Mouse (Mus musculus): ENCODE data around the gene Acvr1. TPM values are rescaled to one million over a fixed set of nuclear protein-coding genes. Genes with fewer than 3 reads are reported as not detected.

Gene Acvr1
- total RNA-seq, 2 experiments from 2014 or later, result 0.92 TPM; not detected in 1

- no peak for ATAC-seq (replicated peaks; ENCODE audit: low FRiP score, low TSS enrichment, poor library complexity, severe bottlenecking)
These were observed 42.6 kb downstream of the Acvr1 start for GRCm38 (mm10) chr2:58524356-58524755.

- ATAC-seq (replicated peaks; ENCODE audit: low FRiP score, low TSS enrichment, poor library complexity, severe bottlenecking), result no peak
These were observed 43.1 kb downstream of the Acvr1 start for GRCm38 (mm10) chr2:58523894-58524293.

- ATAC-seq (replicated peaks; ENCODE audit: low FRiP score, low TSS enrichment, poor library complexity, severe bottlenecking), result no peak
These were observed 43.9 kb downstream of the Acvr1 start for GRCm38 (mm10) chr2:58523097-58523496.

- ATAC-seq (replicated peaks; ENCODE audit: low FRiP score, low TSS enrichment, poor library complexity, severe bottlenecking), result no peak
These were observed 45.3 kb downstream of the Acvr1 start for GRCm38 (mm10) chr2:58521621-58522020.

DNA sequence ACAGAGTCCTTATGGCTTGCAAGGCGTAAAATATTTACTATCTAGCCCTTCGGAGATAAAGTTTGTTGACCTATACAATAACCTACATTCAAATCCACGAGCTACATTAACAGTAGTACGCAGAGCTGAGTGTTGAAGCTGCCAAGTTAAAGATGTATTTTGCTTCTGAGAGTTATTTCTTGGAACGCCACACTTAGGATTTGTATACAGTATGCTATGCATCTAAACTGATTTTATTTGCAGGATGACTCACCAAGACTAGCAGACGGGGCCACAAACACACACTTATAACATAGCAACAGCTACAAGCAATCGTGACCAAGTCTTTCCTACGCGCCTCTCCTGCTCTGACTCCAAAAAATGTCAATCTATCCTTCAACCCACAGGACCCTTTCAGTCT, 46.2 kb downstream of the Acvr1 start:
- no peak for ATAC-seq (replicated peaks; ENCODE audit: low FRiP score, low TSS enrichment, poor library complexity, severe bottlenecking)

GRCm38 (mm10) chr2:58518517-58518916, 48.4 kb downstream of the Acvr1 start:
- no peak for ATAC-seq (replicated peaks; ENCODE audit: low FRiP score, low TSS enrichment, poor library complexity, severe bottlenecking)

DNA sequence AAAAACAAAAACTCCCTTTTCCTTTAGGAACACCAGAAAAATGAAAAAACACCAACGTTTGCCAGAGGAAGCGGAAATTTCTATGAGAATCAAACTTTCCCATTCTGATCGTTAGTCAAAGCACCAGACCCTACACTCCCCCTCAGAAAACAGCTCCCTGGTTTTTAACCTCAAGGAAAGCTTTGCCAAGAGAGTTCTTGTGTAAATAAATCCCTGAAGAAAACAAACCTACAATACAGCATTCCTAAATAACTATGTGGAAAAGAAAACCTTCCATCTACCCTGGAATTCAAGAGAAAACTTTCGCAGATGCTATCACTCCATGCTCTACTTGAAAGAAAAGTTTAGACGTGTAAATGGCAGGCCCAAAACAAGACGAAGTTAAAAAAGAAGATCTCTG, 50.0 kb downstream of the Acvr1 start:
- no peak for ATAC-seq (replicated peaks; ENCODE audit: low FRiP score, low TSS enrichment, poor library complexity, severe bottlenecking)

GRCm38 (mm10) chr2:58516000-58516399, 51.0 kb downstream of the Acvr1 start:
- no peak for ATAC-seq (replicated peaks; ENCODE audit: low FRiP score, low TSS enrichment, poor library complexity, severe bottlenecking)

DNA sequence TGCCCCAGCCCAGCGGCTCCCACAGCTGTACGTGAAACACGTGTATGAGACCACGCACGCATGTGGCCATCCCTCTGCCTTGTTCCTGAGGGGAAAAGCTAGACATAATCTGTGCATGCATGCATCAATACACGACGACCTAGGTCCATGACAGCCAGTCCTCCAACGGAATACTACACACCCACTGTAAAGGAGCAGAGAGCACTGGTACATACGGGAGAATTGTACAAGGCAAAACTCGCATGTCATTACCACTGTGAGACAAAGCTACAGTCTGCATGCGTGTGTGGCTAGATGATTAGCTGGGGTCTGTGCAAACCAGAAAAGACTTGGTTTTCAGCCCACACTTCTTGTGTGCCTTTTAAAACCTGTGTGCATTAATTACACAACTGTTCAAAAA, 52.5 kb downstream of the Acvr1 start:
- no peak for ATAC-seq (replicated peaks; ENCODE audit: low FRiP score, low TSS enrichment, poor library complexity, severe bottlenecking)

GRCm38 (mm10) chr2:58513212-58513611, 53.7 kb downstream of the Acvr1 start:
- no peak for ATAC-seq (replicated peaks; ENCODE audit: low FRiP score, low TSS enrichment, poor library complexity, severe bottlenecking)

- no peak for ATAC-seq (replicated peaks; ENCODE audit: low FRiP score, low TSS enrichment, poor library complexity, severe bottlenecking)
These were observed 56.8 kb downstream of the Acvr1 start for GRCm38 (mm10) chr2:58510192-58510591.

DNA sequence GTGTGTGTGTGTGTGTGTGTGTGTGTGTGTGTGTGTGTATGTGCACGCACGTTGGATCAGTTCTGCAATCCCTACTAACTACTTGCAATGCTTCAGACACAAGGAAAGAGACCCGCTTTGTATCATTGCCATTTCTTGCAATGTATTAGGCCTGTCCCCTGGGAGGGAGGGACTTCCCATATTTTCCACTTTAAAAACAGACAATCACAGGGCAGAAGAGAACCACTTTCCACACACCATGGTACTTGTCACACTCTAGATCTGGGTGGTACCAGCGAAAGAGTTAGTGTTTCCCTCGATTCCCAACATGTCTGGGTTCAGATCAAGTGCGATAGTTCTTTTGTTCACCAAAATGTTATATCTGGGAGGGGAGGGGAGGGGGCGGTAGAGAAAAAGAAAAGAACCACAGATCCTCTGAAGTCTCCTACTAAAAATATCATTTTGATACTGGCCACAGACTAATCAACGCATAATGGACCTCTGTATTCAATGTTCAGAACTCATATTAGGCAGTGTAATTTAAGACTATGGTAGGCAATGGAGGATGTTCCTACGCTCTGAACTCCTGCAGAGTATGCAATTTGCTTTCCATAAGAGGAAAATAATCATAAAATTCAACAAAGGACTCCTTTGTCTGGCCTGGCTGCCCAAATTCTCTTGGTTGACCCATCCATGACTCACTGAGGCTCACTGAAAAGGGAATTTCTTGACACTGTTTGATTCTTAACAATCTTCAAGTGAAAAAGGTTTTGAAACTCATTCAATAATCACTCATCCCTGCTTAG, 61.5 kb downstream of the Acvr1 start:
- no peak for ATAC-seq (replicated peaks; ENCODE audit: low FRiP score, low TSS enrichment, poor library complexity, severe bottlenecking)

DNA sequence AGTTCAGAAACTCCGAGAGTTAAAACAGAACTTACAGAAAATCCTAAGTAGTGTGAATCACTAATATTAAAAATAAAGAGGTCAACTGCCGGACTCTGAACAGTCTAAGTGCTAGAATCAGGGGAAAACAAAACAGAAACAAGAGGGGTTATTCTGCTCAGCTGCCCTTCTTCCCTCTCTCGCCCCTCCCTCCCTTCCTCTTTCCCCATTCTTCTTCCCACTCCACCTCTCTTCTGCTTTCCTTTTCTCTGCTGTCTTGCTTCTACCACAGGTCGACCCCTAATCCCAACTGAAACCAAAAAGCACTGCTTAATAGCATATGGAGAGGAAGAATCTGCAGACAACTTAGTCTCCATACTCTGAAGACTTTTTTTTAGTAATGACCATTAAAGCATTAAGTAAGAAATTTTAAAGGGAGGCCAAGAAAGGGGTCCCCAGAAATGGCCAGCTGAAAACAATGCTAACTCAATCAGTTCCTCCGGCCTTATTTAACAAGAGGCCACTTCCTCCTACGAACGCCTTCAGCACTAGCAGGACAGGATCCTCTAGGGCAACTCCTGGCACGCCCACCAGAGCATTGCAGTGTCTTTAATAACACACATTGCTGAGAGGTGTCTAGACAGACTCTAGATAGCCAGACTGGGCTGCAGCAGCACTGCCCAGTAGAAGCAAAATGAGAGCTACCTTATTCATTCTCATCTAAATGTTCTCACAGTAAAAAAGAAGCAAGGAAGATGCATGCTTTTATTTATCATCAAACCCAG, 70.1 kb downstream of the Acvr1 start:
- no peak for ATAC-seq (replicated peaks; ENCODE audit: low FRiP score, low TSS enrichment, poor library complexity, severe bottlenecking)

- ATAC-seq (replicated peaks; ENCODE audit: low FRiP score, low TSS enrichment, poor library complexity, severe bottlenecking), result no peak
These were observed 71.7 kb downstream of the Acvr1 start for GRCm38 (mm10) chr2:58495271-58495670.

DNA sequence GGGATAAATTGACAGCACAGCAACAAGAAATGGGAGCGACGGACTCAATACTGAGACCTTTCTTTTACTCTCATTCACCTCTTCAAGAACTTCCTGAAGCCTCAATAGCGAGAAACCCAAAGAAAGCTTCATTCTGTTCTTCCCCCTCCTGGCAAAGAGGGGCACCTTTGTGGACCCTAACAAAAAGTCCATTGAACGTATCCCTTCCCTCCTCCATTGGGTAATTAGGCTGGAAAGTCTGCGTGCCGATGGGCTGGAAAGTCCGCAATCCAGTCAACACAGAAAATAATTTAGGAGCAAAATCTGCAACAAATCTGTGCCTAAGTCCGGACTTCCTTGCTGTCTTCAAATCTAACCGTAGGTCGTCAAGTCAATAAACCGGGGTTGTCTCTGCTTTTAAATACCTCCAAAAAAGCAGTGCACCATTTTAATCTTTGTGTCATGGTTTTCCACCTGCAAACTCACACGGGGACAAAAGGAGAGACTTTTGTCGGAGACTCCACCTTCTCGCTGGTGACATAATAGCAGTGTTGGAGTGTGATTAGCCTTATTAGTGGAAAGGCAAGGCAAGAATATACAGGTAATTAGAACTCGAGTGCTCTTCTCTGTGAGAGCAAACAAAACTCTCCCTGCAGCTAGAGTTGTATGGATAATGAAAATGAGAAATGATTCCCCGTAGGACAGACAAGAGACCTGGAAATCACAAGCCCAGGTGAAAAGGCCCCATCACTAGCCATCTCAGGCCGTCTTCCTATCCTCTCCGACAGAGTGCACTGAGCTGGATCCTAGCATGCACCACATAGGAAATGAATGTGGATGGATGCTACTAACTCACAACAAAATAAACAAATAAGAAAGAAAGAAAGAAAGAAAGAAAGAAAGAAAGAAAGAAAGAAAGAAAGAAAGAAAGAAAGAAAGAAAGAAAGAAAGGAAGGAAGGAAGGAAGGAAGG, 73.0 kb downstream of the Acvr1 start:
- no peak for ATAC-seq (replicated peaks; ENCODE audit: low FRiP score, low TSS enrichment, poor library complexity, severe bottlenecking)

DNA sequence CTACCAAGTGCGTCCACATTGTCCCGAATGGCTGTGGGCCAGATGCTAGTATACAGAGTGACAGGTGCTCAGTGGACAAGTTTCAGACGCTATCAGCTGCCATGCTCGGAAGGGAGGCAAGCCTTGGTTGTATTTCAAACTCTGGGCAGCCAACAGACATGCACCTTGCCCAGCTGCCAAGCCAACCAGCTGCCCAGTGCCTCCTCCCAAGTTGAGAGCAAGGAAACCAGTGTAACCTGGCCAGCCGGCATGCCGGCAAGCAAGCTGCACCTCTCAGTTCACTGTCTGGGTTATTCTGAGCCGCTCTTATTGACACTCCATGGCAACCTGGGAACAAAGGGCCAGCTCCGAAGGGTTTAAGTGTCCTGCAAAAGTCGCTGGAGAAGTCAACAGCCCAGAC, 77.7 kb downstream of the Acvr1 start:
- no peak for ATAC-seq (replicated peaks; ENCODE audit: low FRiP score, low TSS enrichment, poor library complexity, severe bottlenecking)

DNA sequence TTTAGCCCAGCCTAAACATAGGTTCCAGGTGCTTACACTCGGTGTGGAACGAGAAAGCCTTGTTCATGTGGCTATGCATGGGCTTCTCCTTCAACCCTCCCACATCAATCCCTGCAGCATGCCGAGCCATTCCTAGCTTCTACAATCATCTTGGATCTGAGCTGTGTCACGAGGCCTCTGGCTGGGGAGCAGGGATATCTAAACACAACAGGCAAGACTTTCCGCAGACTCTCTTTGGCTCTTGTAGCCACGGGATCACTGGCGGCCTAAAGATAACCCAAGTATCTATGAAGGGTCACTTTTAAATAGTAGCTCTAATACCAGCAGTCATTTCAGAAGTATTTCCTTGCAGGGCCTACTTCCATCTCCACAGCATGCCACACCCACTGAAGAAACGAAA, 78.6 kb downstream of the Acvr1 start:
- no peak for ATAC-seq (replicated peaks; ENCODE audit: low FRiP score, low TSS enrichment, poor library complexity, severe bottlenecking)

- ATAC-seq (replicated peaks; ENCODE audit: low FRiP score, low TSS enrichment, poor library complexity, severe bottlenecking), result no peak
These were observed 79.7 kb downstream of the Acvr1 start for GRCm38 (mm10) chr2:58487279-58487560.

- ATAC-seq (replicated peaks; ENCODE audit: low FRiP score, low TSS enrichment, poor library complexity, severe bottlenecking), result no peak
These were observed 80.3 kb downstream of the Acvr1 start for GRCm38 (mm10) chr2:58486441-58487278.
